Mouse (Mus musculus) cerebellum, adult 2 months (tissue): ENCODE measurements at regions not wholly inside any gene's neighbourhood (a gene's known extent, or its start where the extent isn't known, plus 50 kb on each side); places are given as distances from the start of the nearest gene placed in this dataset.

Source experiments
- CTCF ChIP-seq: fragments of 200-500 bp; IDR thresholded peaks from 2 replicates; pipeline ENCODE4 v1.5.1; 2011; ENCODE audit warnings: low read depth, mild to moderate bottlenecking, control low read depth, low read length, moderate library complexity, borderline replicate concordance; ENCODE audit not compliant: insufficient read depth
- POLR2A ChIP-seq: fragments of 200-500 bp; IDR thresholded peaks from 2 replicates; pipeline ENCODE4 v1.6.1; 2011; ENCODE audit warnings: low read length, control low read depth, borderline replicate concordance; ENCODE audit not compliant: insufficient read depth

DNA sequence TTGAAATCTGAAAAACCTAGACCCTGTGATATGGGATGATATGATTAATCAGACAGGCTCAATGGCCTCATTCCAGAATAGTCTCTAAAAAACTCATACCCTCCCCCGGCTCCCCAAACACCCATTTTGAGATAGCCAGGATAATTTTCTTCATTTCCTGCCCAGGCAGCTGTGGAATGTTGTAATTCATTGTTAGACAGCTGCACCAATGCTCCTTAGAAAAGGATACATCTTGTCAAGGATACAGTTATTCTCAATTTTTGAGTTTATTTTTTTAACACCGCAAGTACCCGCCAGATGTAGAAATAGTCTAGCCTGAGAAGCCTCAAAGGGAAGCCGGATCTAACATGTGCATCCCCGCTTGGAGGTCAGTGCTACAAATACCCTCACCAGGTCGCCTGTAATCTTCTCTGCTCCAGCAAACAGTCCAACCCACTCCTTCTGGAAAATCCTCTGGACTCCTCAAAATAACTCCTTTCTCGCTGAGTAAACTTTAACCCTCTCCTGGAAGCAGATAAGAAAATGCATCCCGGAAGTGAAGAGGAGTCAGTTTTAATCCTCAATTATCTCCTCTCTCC lies 673.1 kb downstream of the Diaph3 start:
- TF ChIP-seq CTCF (no peak), POLR2A (no peak)
